Mouse (Mus musculus) bone marrow macrophage, adult 2 months (primary cell): Measurements from ENCODE around the gene Disp3. TPM values are rescaled to one million over a fixed set of nuclear protein-coding genes. Genes with fewer than 3 reads are reported as not detected.

Experiments used
- H3K27ac ChIP-seq: 2 replicates; pipeline ENCODE4 v1.5.1; 2012; ENCODE audit warnings: low read depth, low read length; ENCODE audit not compliant: insufficient read depth
- H3K4me1 ChIP-seq: 2 replicates; pipeline ENCODE4 v1.6.1; 2012; ENCODE audit warnings: low read length; ENCODE audit not compliant: control insufficient read depth, insufficient read depth
- H3K4me3 ChIP-seq: 2 replicates; pipeline ENCODE4 v1.5.1; 2012; ENCODE audit warnings: mild to moderate bottlenecking, low read length, moderate library complexity; ENCODE audit not compliant: insufficient read depth
- CTCF ChIP-seq: IDR thresholded peaks from 2 replicates; pipeline ENCODE4 v1.5.1; 2012; ENCODE audit warnings: low read depth, mild to moderate bottlenecking, low read length, moderate library complexity
- POLR2A ChIP-seq: IDR thresholded peaks from 2 replicates; pipeline ENCODE4 v1.6.1; 2012; ENCODE audit warnings: mild to moderate bottlenecking, low read depth, low read length, borderline replicate concordance
- polyA plus RNA-seq: library from polyadenylated mRNA; stranded (reverse); fragments of >200 nt; gene quantifications from 2 replicates; pipeline ENCODE4 v1.2.4, GENCODE M21; 2012; ENCODE audit not compliant: missing spikeins, insufficient read depth, insufficient read length

Gene Disp3
- polyA plus RNA-seq, 1 experiment, result not detected

GRCm38 (mm10) chr4:148315377-148316175 lies 27.8 kb upstream of the Disp3 start:
- H3K27ac ChIP-seq, result no peak overlapping the region
- no peak overlapping the region for H3K4me3 ChIP-seq
- TF ChIP-seq CTCF (no peak), POLR2A (no peak)
- H3K4me1 ChIP-seq, result no peaks in the 10 kb centered on the region

- Histone ChIP-seq H3K4me3 (no peak overlapping the region), H3K27ac (no peak overlapping the region), H3K4me1 (no peaks in the 10 kb centered on the region)
- TF ChIP-seq CTCF (no peak), POLR2A (no peak)
Observed at GRCm38 (mm10) chr4:148314396-148314795, 26.6 kb upstream of the Disp3 start.

GRCm38 (mm10) chr4:148313601-148314000 lies 25.8 kb upstream of the Disp3 start:
- Histone ChIP-seq H3K4me1 (no peaks in the 10 kb centered on the region), H3K4me3 (no peak overlapping the region), H3K27ac (no peak overlapping the region)
- TF ChIP-seq POLR2A, result no peak
- TF ChIP-seq CTCF, result no peak

- Histone ChIP-seq H3K27ac (no peak overlapping the region), H3K4me1 (no peaks in the 10 kb centered on the region), H3K4me3 (no peak overlapping the region)
- TF ChIP-seq POLR2A (no peak), CTCF (no peak)
Observed at GRCm38 (mm10) chr4:148312296-148313116, 24.7 kb upstream of the Disp3 start.

GRCm38 (mm10) chr4:148310845-148311244 lies 23.1 kb upstream of the Disp3 start:
- H3K4me1 ChIP-seq, result peaks cover 5% of the 10 kb centered on the region; the same call in 1 of the 2 replicates
- no peak for TF ChIP-seq CTCF
- no peak for TF ChIP-seq POLR2A
- no peak overlapping the region for H3K4me3 ChIP-seq
- H3K27ac ChIP-seq, result no peak overlapping the region

GRCm38 (mm10) chr4:148310126-148310525 lies 22.4 kb upstream of the Disp3 start:
- no peak for TF ChIP-seq CTCF
- TF ChIP-seq POLR2A, result no peak
- peaks cover 5% of the 10 kb centered on the region; the same call in 1 of the 2 replicates for H3K4me1 ChIP-seq
- H3K27ac ChIP-seq, result no peak overlapping the region

GRCm38 (mm10) chr4:148306406-148307083 lies 18.8 kb upstream of the Disp3 start:
- peaks cover 5% of the 10 kb centered on the region; the same call in 1 of the 2 replicates for H3K4me1 ChIP-seq
- H3K4me3 ChIP-seq, result no peak overlapping the region
- TF ChIP-seq CTCF, result no peak
- no peak for TF ChIP-seq POLR2A
- H3K27ac ChIP-seq, result no peak overlapping the region

More at GRCm38 (mm10) chr4:148310126-148310525, 22.4 kb upstream of the Disp3 start:
- H3K4me3 ChIP-seq, result no peak overlapping the region

- no peak for TF ChIP-seq CTCF
- TF ChIP-seq POLR2A, result no peak
Observed at GRCm38 (mm10) chr4:148298720-148299119, 11.0 kb upstream of the Disp3 start.

GRCm38 (mm10) chr4:148297640-148298039 lies 9.9 kb upstream of the Disp3 start:
- no peak for TF ChIP-seq POLR2A
- no peak for TF ChIP-seq CTCF
- Histone ChIP-seq H3K4me1 (no peaks in the 10 kb centered on the region), H3K27ac (no peak overlapping the region), H3K4me3 (no peak overlapping the region)

More at GRCm38 (mm10) chr4:148298720-148299119, 11.0 kb upstream of the Disp3 start:
- no peaks in the 10 kb centered on the region for H3K4me1 ChIP-seq
- no peak overlapping the region for H3K27ac ChIP-seq
- H3K4me3 ChIP-seq, result no peak overlapping the region
